8 mouse cellular contexts compared by ENCODE assay signal in genomic region chr11:113046200-113047051, GRCm38 (mm10).
DNase-seq lines count a peak whose midpoint lies in the region; ATAC-seq and TF ChIP-seq lines count a peak whose summit lies in the region.

No protein-coding gene starts in this region.

- no peak overlapping the region for H3K9ac ChIP-seq in intestine, embryonic 15.5 days
- no peak overlapping the region for H3K9ac ChIP-seq in intestine, postnatal 0 days (ENCODE audit: low read depth, low read length)
- H3K9ac ChIP-seq in embryonic facial prominence, embryonic 13.5 days: no peak overlapping the region
- H3K9ac ChIP-seq in hindbrain, embryonic 15.5 days: no peak overlapping the region
- H3K9ac ChIP-seq in midbrain, embryonic 16.5 days (ENCODE audit: low read depth, low read length): peak overlapping the region; percentile 4; the same call in 1 of the 2 replicates

- H3K4me1 ChIP-seq in intestine, embryonic 15.5 days (replicated peaks): peaks cover 38% of the 10 kb centered on the region
- H3K4me1 ChIP-seq in intestine, postnatal 0 days (replicated peaks; ENCODE audit: control insufficient read depth, insufficient read depth, low read length): 0 out of 2 replicates have a peak, but pooled peaks cover 2% of the 10 kb centered on the region
- H3K4me1 ChIP-seq in embryonic facial prominence, embryonic 13.5 days: peaks cover 27% of the 10 kb centered on the region
- H3K4me1 ChIP-seq in hindbrain, embryonic 15.5 days (replicated peaks): peaks cover 17% of the 10 kb centered on the region
- H3K4me1 ChIP-seq in midbrain, embryonic 16.5 days (ENCODE audit: control insufficient read depth, insufficient read depth, low read length): peaks cover 20% of the 10 kb centered on the region

- H3K36me3 ChIP-seq in intestine, embryonic 15.5 days: no peaks in the 10 kb centered on the region
- no peaks in the 10 kb centered on the region for H3K36me3 ChIP-seq in intestine, postnatal 0 days (ENCODE audit: control insufficient read depth, insufficient read depth)
- no peaks in the 10 kb centered on the region; the same call in 1 of the 2 replicates for H3K36me3 ChIP-seq in embryonic facial prominence, embryonic 13.5 days
- no peaks in the 10 kb centered on the region for H3K36me3 ChIP-seq in hindbrain, embryonic 15.5 days
- no peaks in the 10 kb centered on the region for H3K36me3 ChIP-seq in midbrain, embryonic 16.5 days (ENCODE audit: control insufficient read depth, insufficient read depth, low read length)

- TF ChIP-seq CTCF in intestine, postnatal 0 days (IDR thresholded peaks at IDR 0.05; ENCODE audit: low read depth): no peak

- no peak for ATAC-seq in intestine, embryonic 15.5 days
- no peak for ATAC-seq in intestine, postnatal 0 days
- ATAC-seq in embryonic facial prominence, embryonic 13.5 days (ENCODE audit: insufficient number of reproducible peaks, insufficient read depth, low FRiP score, low TSS enrichment, low read depth): no peak
- ATAC-seq in hindbrain, embryonic 15.5 days (ENCODE audit: low FRiP score, low read depth): peak; percentile 84
- peak; percentile 89 for ATAC-seq in midbrain, embryonic 16.5 days
- ATAC-seq in granulocyte monocyte progenitor cell, adult 5-6 weeks (replicated peaks; ENCODE audit: poor library complexity, severe bottlenecking): no peak

- H3K27me3 ChIP-seq in intestine, embryonic 15.5 days (replicated peaks): no peaks in the 10 kb centered on the region
- H3K27me3 ChIP-seq in intestine, postnatal 0 days (replicated peaks; ENCODE audit: control insufficient read depth, insufficient read depth, low read length): no peaks in the 10 kb centered on the region
- H3K27me3 ChIP-seq in embryonic facial prominence, embryonic 13.5 days: no peaks in the 10 kb centered on the region
- no peaks in the 10 kb centered on the region for H3K27me3 ChIP-seq in hindbrain, embryonic 15.5 days
- H3K27me3 ChIP-seq in midbrain, embryonic 16.5 days (ENCODE audit: control insufficient read depth, insufficient read depth, low read depth, low read length): no peaks in the 10 kb centered on the region

- 44% methylated on average over 20 of the region's 20 CpGs for WGBS in intestine, embryonic 15.5 days
- WGBS in intestine, postnatal 0 days: 57% methylated on average over 20 of the region's 20 CpGs
- 32% methylated on average over 20 of the region's 20 CpGs for WGBS in embryonic facial prominence, embryonic 13.5 days
- WGBS in hindbrain, embryonic 15.5 days: 20% methylated on average over 20 of the region's 20 CpGs
- WGBS in midbrain, embryonic 16.5 days: 18% methylated on average over 20 of the region's 20 CpGs

- 0 out of 2 replicates have a peak overlapping the region, but pooled peaks have one; percentile 11 for H3K4me2 ChIP-seq in intestine, embryonic 15.5 days (replicated peaks)
- H3K4me2 ChIP-seq in intestine, postnatal 0 days (replicated peaks; ENCODE audit: low read depth): no peak overlapping the region
- peak overlapping the region; percentile 7 for H3K4me2 ChIP-seq in embryonic facial prominence, embryonic 13.5 days
- H3K4me2 ChIP-seq in hindbrain, embryonic 15.5 days: peak overlapping the region; percentile 41
- H3K4me2 ChIP-seq in midbrain, embryonic 16.5 days (ENCODE audit: low read length): peak overlapping the region; percentile 34

- no peak overlapping the region for H3K27ac ChIP-seq in intestine, embryonic 15.5 days
- H3K27ac ChIP-seq in intestine, postnatal 0 days (ENCODE audit: low read depth, low read length): no peak overlapping the region
- no peak overlapping the region for H3K27ac ChIP-seq in embryonic facial prominence, embryonic 13.5 days
- peak overlapping the region; percentile 69 for H3K27ac ChIP-seq in hindbrain, embryonic 15.5 days (replicated peaks)
- H3K27ac ChIP-seq in midbrain, embryonic 16.5 days (ENCODE audit: low read length): peak overlapping the region; percentile 79

- H3K9me3 ChIP-seq in intestine, embryonic 15.5 days: no peaks in the 10 kb centered on the region
- H3K9me3 ChIP-seq in intestine, postnatal 0 days (ENCODE audit: control insufficient read depth): no peaks in the 10 kb centered on the region
- no peaks in the 10 kb centered on the region for H3K9me3 ChIP-seq in embryonic facial prominence, embryonic 13.5 days
- no peaks in the 10 kb centered on the region for H3K9me3 ChIP-seq in hindbrain, embryonic 15.5 days
- H3K9me3 ChIP-seq in midbrain, embryonic 16.5 days (replicated peaks; ENCODE audit: control insufficient read depth, low read length, poor library complexity, severe bottlenecking): no peaks in the 10 kb centered on the region

- H3K4me3 ChIP-seq in intestine, embryonic 15.5 days (replicated peaks): no peak overlapping the region
- no peak overlapping the region for H3K4me3 ChIP-seq in intestine, postnatal 0 days (ENCODE audit: low read depth, low read length)
- H3K4me3 ChIP-seq in embryonic facial prominence, embryonic 13.5 days: no peak overlapping the region
- no peak overlapping the region for H3K4me3 ChIP-seq in hindbrain, embryonic 15.5 days
- H3K4me3 ChIP-seq in midbrain, embryonic 16.5 days (ENCODE audit: low read depth, low read length): no peak overlapping the region

- peak; percentile 72 to 78 for DNase-seq in layer of hippocampus, postnatal 36 days
- no peak for DNase-seq in urinary bladder, postnatal 36 days (ENCODE audit: low spot score in 2 of 2)

Comparison
In these comparisons a context has a peak if more than half of its experiments do, and no peak if none do; other contexts are left out.
1. ATAC-seq: peak in hindbrain, embryonic 15.5 days (single experiment) and midbrain, embryonic 16.5 days (single experiment); none in intestine, embryonic 15.5 days (single experiment), intestine, postnatal 0 days (single experiment), embryonic facial prominence, embryonic 13.5 days (single experiment) and granulocyte monocyte progenitor cell, adult 5-6 weeks (single experiment).
2. H3K27ac ChIP-seq: peak in hindbrain, embryonic 15.5 days (single experiment) and midbrain, embryonic 16.5 days (single experiment); none in intestine, embryonic 15.5 days (single experiment), intestine, postnatal 0 days (single experiment) and embryonic facial prominence, embryonic 13.5 days (single experiment).
3. DNase-seq: peak in layer of hippocampus, postnatal 36 days (2 of 2); none in urinary bladder, postnatal 36 days (0 of 2).